Mouse (Mus musculus) kidney, postnatal 25 days (tissue): ENCODE measurements at regions not wholly inside any gene's neighbourhood (a gene's known extent, or its start where the extent isn't known, plus 50 kb on each side); places are given as distances from the start of the nearest gene placed in this dataset.
A peak's percentile ranks its signal among the peaks of the same experiment; 100 is the strongest.

Experiments
- DNase-seq, 2 experiments: peaks; one replicate each; pipeline ENCODE4 v3.0.0; 2021; ENCODE audit warnings: mixed read lengths in 2 of 2

DNA sequence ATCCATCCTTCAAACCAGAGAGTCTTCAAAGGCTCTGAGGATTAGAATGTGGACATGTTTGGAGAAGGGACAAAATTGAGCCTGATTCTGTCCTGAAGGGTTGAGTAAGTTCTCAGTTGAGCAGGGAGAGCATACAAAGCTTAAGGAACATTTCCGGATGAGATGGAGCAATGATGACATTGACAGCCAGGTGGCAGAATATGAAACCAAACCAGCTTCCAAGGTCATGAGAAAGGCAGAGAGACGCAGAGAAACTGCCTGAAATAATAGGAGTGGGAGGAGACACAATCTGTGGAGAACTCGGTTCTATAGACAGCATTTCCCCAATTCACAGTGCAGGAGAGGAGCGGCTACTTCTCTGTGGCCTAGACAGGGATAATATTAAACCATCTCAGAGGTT, 176.0 kb downstream of the Brinp2 start:
- no peak for DNase-seq

GRCm38 (mm10) chr1:158181296-158181695, 174.8 kb downstream of the Brinp2 start:
- DNase-seq = no peak

DNA sequence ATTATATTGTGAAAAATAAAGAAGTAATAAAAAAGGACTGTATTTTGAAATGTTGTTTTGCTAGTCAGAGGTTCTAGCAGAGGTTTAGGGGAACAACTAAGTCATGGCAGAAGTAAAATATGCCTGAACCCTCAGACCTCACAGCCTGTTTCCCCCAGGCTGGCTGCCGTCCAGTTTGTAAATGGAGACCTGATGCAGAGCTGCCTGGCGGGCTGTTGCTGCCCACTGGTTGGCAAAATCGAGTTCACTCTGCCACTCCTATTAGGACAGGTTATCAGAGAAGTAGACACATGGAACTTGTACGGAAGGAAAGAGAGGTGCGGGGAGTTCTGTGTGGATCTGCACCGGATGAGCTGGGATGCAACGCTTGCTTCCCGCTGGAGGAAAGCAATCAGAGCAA, 168.5 kb downstream of the Brinp2 start:
- peak in 1 of 2 experiments; percentile 31 for DNase-seq

DNA sequence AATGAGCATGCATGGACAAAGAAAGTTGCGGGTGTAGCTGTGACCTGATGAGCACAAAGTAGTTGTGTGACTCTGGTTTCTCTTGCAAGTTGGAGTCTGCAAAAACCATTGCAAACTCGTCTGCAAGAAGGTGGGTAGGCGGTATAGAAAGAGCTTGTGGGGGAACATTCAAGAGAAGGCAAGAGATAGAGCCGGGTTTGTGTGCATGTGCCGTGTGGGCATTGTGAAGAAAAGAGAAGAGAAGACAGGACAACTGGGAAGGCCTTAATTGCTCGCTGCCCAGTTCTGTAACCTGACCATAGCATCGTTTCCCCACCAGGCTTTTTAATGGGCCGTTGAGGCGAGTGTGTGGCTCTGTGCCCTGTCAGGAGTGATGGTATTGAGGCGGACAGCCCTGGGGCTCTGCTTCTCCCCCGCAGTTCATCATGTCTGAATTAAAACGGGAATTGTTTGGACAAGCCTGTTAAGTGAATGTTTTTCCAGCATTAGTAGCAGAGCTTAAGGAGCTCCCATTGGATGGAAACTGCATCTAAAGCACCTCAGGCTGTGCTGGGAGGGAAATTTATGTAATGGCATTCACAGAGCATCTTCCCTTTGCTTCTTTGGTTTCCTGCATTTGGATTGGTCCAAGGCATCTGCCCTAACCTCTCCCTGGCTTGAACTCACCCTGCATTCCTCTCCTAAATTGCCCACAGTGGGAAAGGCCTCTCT, 163.1 kb downstream of the Brinp2 start:
- DNase-seq = no peak

DNA sequence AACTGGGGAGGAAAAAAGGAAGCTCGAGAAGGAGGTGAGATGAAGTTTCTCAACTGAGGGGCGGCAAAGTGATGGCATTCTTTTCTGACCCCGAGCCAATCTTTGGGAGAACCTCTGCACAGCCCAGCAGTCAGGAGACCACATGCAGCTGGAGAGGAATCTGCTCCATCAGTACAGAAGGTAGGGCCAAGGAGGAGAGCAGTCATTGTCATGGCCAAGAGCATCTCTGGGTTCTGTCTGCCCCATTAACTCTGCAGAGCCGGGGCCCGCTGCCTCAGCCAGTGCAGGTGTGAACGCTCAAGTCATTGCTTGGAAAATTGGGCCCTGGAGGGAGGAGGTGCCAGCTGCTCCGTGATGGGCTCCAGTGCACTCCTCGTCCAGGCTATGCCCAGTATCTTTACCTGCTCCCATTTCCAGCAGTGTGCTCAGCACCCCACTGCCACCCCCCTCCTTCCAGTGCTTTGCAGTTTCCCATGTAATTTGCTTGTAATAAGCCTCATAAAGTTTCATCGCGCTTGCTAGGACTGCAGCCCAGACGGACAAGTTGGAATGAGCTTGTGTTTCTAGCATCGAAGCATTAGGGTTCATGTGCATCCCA, 162.1 kb downstream of the Brinp2 start:
- peak in 1 of 2 experiments; percentile 34 for DNase-seq
